Mouse (Mus musculus) neutrophil, adult 83 days (primary cell): ENCODE measurements around the gene Pdcd4. TPM values are rescaled to one million over a fixed set of nuclear protein-coding genes. Genes with fewer than 3 reads are reported as not detected.

Experiments used
- total RNA-seq, 2 experiments: library from RNA; stranded (reverse); gene quantifications; one replicate each; pipeline ENCODE4 v1.2.4; 2023

The Pdcd4 gene
- 10 to 100 TPM; 60.9 to 61.4 TPM for total RNA-seq

GRCm38 (mm10) chr19:53892061-53892460, at the start of gene Pdcd4:
Gene Pdcd4 (plus strand): TSS chr19:53892231.

DNA sequence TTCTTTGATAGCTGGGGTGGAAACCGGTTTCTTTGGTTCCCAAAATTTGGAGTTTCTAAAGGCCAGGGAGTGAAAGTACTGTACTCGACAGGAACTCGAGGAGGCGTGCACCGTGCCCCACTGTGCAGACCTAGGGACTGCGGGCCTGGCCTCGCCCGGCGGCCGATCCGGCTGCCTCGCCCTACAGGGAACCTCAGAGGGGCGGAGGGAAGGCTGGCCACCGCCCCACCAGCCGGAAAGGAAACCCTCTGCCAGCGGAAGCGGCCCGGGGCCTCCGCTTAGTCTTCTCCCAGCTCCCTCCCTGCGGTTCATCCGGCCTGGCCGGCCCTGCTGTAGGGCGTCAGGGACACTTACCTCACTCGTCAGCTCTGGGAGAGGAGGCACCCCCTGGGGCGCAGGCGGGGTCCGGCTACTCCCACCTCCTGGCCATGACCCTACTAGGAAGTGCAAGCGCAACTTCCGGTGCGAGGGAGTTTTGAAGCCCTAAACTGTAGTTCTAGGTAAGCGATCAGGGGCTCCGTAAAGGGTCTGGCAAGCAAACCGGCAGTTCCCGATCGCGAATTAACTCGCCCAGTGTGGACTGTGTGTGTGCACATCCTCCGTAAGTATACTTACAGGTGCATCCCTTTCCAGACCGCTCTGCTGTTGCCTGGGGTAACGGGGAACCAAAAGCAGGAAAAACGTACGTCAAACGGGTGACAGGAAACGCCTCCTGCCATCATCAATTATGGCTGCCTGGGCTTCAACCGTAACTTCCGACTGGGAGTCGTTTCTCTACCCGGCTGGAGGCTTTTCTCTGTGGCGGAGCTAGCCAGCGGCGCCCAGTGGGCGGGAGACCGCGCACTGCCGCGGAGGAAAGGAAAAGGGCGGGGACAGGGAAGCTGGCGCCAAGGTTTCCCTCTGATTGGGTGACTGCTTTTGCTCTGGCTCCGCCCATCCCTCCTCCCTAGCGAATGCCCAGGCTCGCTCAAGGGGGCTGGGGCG, 52.1 kb downstream of the Pdcd4 start, which contains the start of the genes Shoc2 and Bbip1:
TSS of gene Shoc2 (plus strand) at position 505 of the 984 bp plus-strand sequence.
TSS of gene Bbip1 (minus strand) at position 826 of the 984 bp plus-strand sequence.

Other genes with a start within 250 kb of the Pdcd4 start
- gene Rbm20, start 214.9 kb upstream of the Pdcd4 start, total RNA-seq: under 1 TPM in 1 of 2 experiments, not detected in 1; 0.46 TPM
- 10 to 100 TPM; 54.2 to 57.4 TPM for gene Shoc2, start 52.1 kb downstream of the Pdcd4 start, total RNA-seq
- gene Bbip1, start 52.4 kb downstream of the Pdcd4 start, total RNA-seq: 10 to 100 TPM; 56.3 to 58.8 TPM
- under 1 TPM; 0.11 to 0.22 TPM for gene Adra2a, start 151.9 kb downstream of the Pdcd4 start, total RNA-seq